Mouse (Mus musculus): ENCODE data around the gene Celf2. TPM values are rescaled to one million over a fixed set of nuclear protein-coding genes. Genes with fewer than 3 reads are reported as not detected.

The Celf2 gene
- total RNA-seq, 2 experiments from 2014 or later: 67.6 to 79.3 TPM

DNA sequence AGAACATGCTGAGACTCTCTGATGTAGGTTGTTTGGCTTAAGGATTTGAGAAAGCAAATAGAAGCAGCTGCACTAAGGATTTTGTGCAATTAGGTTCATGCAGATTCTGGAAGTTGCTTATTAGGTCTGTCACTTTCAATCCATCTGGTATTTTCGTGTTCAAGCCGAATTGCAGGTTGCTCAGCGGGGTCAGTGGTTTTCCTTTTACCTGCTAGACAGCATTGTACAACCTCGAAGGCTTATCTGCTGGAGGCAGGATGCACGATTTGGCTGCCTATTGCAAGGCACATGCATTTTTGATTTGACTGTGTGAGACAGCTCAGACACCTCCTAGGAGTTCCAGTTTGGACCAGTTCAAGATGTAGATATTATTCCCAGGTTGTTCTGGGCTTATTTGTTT lies 149.8 kb downstream of the Celf2 start:
- Histone ChIP-seq H3K4me3 (no peak overlapping the region), H3K27ac (no peak overlapping the region)
- DNase-seq: no peak
- TF ChIP-seq CTCF (IDR thresholded peaks at IDR 0.05): no peak
- intact Hi-C loops (cut with DNase I): no loop called here

DNA sequence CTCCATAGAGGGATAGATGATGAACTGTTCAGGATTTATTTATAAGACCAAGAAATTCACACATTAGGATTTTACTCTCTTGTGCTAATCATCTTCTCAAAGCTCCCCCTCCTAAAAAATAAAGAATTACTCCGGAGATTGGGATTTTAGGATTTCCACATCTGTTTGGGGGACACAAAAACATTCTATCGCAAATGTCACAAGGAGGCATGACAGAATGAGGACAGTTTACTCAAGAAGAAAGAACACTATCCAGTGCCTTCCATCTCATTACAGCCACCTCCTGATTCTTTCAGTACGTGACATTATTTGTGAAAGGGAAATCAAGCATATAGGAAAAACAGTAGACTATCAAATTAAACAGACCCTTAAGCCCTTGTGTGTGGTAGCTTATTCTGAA lies 150.5 kb downstream of the Celf2 start:
- intact Hi-C loops (cut with DNase I): no loop called here
- DNase-seq: no peak
- no peak overlapping the region for H3K4me3 ChIP-seq
- H3K27ac ChIP-seq: no peak overlapping the region
- TF ChIP-seq CTCF (IDR thresholded peaks at IDR 0.05): no peak

DNA sequence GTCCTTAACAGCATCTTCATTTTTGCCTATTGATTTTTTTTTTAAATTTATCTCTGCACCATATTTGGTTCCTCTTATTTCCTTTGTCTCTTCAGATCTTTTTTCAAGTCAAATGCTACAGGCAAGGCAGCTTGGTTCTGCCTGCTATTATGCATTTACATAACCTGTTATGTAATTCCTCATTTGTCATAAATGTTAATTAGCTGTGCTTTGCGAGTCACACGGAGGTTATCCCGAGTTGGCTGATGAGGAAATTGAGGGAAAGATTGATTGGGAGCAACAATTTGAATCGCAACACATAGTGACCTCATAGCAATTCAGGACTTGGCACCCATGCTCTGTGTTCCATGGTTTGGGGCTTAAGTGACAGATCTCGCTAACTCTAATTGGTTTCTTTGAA lies 158.1 kb downstream of the Celf2 start:
- no peak for DNase-seq
- no peak overlapping the region for H3K27ac ChIP-seq
- no peak for TF ChIP-seq CTCF (IDR thresholded peaks at IDR 0.05)
- intact Hi-C loops (cut with DNase I): no loop called here
- no peak overlapping the region for H3K4me3 ChIP-seq

DNA sequence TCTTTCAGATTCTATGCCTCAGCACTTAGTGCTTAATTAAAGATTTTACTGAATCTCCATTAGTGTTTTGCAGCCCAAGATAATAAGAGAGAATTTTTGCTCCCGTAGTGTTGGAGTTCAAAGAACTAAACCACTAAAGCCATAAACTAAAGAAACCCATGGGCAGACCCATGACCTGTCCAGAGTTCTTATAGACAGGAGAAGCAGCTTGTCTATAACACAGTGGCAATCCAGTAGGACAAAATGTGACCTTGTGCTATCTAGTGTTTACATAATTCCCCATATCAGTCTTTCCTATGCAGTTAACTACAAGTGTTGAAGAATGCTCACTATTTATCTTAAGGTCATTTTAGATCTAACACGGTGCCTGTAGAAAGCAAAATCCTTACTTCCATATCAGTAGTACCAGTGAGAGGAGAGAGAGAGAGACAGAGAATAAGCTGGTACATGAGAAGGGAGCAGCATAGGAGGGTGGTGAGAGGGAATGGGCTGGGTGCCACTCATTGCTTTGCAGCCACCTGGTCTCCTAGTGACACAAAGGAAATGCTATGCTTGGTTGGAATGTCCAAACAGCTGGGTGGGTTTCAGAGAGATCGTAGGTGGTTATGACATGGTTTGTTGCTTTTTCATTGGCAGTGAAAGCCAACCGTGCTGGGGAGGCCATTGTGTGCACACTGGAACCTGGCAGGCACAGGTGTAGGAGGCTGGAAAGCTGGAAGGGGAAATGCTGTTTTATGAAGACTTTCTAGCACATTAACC lies 162.5 kb downstream of the Celf2 start:
- no peak for TF ChIP-seq CTCF (IDR thresholded peaks at IDR 0.05)
- no peak overlapping the region for H3K27ac ChIP-seq
- no peak for DNase-seq
- intact Hi-C loops (cut with DNase I): no loop called here
- no peak overlapping the region for H3K4me3 ChIP-seq

DNA sequence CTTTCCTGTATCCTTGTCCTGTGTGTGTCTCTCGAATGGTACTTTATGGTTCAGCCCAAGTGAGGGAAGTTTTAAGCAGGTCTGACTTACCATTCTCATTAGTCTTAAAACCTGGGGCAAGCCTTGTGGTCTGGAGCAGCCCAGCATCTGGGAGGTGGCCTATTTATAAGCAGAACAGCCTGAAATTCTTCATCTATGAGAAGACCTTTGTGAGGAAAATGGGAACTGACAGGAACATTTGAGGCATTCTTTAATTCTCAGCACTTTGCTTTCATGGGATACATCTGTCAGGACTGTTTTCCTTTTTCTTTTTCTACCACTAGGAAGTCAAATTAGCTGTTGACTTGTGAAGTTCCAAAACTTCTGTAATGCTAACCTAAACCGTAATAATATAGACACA lies 164.4 kb downstream of the Celf2 start:
- H3K4me3 ChIP-seq: no peak overlapping the region
- no peak overlapping the region for H3K27ac ChIP-seq
- intact Hi-C loops (cut with DNase I): no loop called here
- no peak for TF ChIP-seq CTCF (IDR thresholded peaks at IDR 0.05)
- no peak for DNase-seq

DNA sequence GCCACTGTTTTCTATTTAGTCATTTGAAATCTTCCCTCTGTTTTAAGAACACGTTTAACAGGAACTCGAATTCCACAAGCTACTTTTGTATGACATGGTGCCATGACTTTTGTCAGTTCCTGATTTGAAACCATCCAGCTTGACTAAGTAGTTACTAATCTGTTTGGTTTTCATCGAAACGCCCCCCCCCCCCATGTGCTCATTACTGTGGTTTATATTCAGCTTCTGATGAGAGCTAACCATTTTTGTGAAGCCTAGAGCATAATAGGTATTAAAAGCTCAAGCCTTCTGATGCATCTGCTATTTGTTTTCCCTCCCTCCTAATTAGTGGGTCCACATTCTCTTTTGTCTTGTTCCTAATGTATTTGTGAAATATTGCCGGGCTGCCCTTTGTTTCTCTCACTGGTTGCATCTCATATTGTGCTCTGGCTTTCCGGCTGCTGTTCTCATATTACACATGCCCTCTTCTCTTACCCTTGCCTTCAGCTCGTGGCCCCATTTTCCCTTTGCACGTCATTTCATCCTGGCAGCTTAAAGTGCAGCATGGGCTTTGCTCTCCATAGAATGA lies 166.4 kb downstream of the Celf2 start:
- H3K4me3 ChIP-seq: no peak overlapping the region
- no peak for TF ChIP-seq CTCF (IDR thresholded peaks at IDR 0.05)
- no peak overlapping the region for H3K27ac ChIP-seq
- intact Hi-C loops (cut with DNase I): no loop called here
- DNase-seq: no peak

DNA sequence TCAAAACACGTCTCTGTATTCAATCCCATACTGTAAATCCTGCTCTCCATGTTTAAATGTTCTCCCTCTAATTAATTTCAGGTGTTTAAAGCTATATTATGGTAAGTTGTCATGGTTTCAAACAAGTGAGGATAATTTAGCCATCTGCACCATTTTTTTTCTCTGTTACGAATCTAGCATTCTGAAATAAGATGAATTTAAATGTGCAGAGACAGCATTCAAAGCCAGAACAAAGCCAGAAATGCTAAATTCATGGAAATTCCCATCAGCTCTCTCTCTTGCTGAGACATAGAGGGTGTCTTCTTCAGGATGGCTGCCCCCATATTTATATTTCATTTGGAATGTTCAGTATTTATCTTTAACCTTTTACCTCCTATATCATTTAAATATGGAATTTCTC lies 174.5 kb downstream of the Celf2 start:
- no peak for DNase-seq
- Histone ChIP-seq H3K4me3 (no peak overlapping the region), H3K27ac (no peak overlapping the region)
- TF ChIP-seq CTCF (IDR thresholded peaks at IDR 0.05): no peak
- intact Hi-C loops (cut with DNase I): no loop called here

DNA sequence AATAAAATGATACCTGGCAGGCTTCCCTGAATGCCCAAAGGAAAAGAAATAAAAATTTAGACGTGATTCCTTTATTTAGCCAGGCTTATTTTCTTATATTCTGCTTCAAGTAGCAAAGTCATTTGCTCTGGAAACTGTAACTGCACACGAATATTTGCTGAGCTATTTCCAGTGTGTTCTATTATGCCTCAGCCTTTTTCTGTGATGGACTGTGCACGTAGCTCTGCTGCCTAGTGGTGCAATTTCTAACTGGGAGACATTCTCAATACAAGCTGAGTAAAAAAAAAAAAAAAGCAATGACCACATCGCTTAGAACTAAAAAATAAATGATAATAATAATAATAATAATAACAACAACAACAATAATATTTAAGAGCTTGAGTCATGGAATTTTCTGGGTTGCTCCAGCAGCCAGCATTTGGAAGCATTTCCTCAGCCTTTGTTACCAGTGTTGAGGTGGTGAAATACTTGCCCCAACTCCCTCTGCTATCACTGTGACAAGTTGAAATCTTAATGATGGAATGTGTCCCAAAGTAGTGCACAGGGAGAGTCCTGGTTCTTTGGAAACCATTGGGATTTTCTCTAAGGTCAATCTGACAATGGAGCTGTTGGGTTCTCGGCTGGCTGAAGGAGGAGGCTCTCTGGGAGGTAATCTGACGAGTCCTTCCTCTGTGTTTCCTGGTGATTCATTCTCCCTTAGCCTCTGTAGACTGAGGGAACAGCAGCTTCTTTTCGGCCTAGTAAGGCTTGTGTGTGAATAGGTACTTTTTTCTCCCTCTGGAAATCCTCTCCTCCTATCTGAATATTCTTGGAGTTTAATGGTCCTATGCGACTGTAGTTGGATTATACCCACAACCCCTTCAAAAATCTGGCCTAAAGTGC lies 181.1 kb downstream of the Celf2 start:
- intact Hi-C loops (cut with DNase I): no loop called here
- DNase-seq: no peak
- Histone ChIP-seq H3K27ac (no peak overlapping the region), H3K4me3 (no peak overlapping the region)
- no peak for TF ChIP-seq CTCF (IDR thresholded peaks at IDR 0.05)

DNA sequence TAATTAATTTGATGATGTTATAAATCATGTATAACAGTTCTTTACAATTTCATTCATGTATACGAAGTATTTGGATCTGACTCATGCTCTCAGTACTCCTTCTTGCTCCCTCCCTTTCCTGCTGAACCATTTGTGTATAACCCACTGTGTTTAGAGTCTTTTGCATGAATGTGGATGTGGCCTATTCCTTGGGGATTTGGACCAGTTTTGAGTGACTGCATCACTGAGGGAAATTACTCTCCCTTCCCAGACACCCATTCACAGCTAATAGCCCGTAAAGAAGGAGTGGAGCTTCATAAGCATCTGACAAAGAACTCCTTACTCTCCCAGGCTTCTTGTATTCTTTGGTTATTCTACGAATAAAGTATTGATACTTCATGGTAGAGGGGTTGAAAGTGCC lies 189.6 kb downstream of the Celf2 start:
- Histone ChIP-seq H3K4me3 (no peak overlapping the region), H3K27ac (no peak overlapping the region)
- no peak for TF ChIP-seq CTCF (IDR thresholded peaks at IDR 0.05)
- no peak for DNase-seq
- intact Hi-C loops (cut with DNase I): no loop called here

DNA sequence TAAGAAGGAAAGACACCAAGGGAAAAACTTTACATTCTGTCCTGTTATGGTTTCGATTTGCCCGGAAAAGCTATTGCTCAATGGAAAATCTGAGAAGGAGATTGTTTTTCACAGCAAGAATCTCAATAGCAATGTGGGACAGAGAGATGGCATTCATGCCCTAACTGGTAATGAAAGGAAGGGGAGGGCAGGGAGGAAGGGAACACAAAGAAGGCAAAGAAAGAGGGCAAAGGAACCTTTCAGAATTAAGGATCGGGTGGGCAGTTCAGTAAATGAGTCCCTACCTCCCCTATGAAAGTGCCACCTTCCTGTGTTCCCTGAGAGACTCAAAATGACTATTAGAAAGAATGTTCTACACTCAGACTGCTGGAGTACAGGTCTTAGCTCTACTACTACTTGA lies 197.6 kb downstream of the Celf2 start:
- intact Hi-C loops (cut with DNase I): no loop called here
- Histone ChIP-seq H3K27ac (no peak overlapping the region), H3K4me3 (no peak overlapping the region)
- TF ChIP-seq CTCF (IDR thresholded peaks at IDR 0.05): no peak
- DNase-seq: no peak

DNA sequence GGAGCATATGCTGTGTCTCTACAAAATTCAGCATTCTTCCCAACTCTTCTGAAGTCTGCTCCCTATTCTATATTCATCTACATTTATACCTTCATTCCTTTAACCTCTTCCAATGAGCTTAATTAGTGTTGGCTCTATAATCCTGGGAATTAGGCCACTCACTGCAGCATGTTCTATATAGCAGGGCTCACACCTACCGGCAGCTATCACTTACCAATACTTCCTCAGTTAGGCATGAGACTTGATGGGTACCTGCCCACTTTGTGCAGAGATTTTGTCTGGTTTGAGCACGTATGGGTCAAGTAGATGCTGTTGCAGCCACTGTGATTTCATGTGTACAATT lies 198.6 kb downstream of the Celf2 start:
- DNase-seq: no peak
- no peak for TF ChIP-seq CTCF (IDR thresholded peaks at IDR 0.05)
- Histone ChIP-seq H3K4me3 (no peak overlapping the region), H3K27ac (no peak overlapping the region)
- intact Hi-C loops (cut with DNase I): no loop called here

DNA sequence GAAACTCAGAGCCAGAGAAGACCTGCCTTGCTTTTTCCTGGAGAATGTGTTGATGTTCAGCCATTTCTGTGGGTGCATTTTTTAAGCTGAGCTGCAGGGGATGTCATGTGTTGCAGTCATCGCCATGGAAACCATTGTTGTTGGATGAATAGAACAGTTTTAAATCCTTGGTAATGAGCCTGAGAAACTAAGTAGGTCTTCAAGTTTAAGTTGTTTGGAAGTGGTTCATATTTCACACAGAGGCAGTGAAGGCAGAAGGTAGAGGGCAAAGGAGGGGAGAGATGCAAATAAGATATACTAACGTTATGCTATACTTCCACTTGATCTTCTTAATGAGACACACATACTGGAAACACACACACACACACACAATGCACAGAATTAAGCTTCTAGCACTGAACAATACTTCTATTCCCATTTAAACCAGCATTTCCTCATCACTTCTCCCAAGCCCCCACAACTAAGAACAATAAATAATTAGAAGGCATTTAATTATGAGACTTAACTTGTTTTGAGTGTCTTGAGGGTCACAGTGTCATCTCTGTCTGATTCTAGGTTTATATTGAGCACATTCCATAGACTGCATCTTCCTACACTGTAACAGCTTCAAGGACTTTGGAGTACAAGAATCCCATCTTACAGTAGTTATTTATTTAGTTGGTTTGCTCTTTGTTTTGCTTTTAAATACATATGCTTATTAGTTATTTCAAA lies 199.1 kb downstream of the Celf2 start:
- Histone ChIP-seq H3K4me3 (no peak overlapping the region), H3K27ac (no peak overlapping the region)
- intact Hi-C loops (cut with DNase I): no loop called here
- TF ChIP-seq CTCF (IDR thresholded peaks at IDR 0.05): no peak
- DNase-seq: no peak

DNA sequence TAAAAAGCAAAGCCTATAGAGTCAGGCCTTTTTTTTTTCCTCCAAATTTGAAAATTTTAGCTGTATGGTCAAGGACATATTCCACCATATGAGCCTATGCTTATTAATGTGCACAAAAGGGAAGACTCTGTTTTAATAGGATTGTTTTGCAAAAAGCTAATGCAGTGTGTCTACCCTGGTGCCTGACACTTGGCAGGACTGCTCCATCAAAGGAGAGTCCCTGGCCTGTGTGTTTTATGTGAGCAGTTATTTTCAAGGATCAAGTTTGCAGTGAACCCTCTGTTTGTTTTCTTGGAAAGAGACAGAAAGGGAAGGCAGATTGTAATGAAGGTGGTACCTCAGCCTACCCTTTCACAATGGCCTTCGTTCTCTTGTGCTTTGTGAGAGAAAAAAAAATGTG lies 200.0 kb downstream of the Celf2 start:
- DNase-seq: no peak
- intact Hi-C loops (cut with DNase I): no loop called here
- Histone ChIP-seq H3K27ac (no peak overlapping the region), H3K4me3 (no peak overlapping the region)
- no peak for TF ChIP-seq CTCF (IDR thresholded peaks at IDR 0.05)
